Mouse (Mus musculus) retina, postnatal 7 days (tissue): ENCODE measurements around the gene Olfr1337.
"Not testable (repeated sequence)": the region's sequence is repeated elsewhere in the genome, so short reads cannot be mapped to it uniquely, and the experiment has no call there.

ENCODE experiments used
- DNase-seq: peaks from one replicate; pipeline ENCODE4 v3.0.0-alpha.2; 2012; ENCODE audit warnings: low read depth, low spot score

Gene Olfr1337

GRCm38 (mm10) chr4:118782486-118782885 lies at the start of gene Olfr1337:
TSS of gene Olfr1337 (minus strand) at chr4:118782586.
- no peak for DNase-seq

GRCm38 (mm10) chr4:118818921-118819320 lies 36.5 kb upstream of the Olfr1337 start:
- DNase-seq, result no peak

GRCm38 (mm10) chr4:118809844-118810243 lies 27.5 kb upstream of the Olfr1337 start, which contains the start of gene Olfr1335:
TSS of gene Olfr1335 (minus strand) at chr4:118809944.
- DNase-seq, result no peak

- not testable (repeated sequence) for DNase-seq
Observed at GRCm38 (mm10) chr4:118792796-118793195, 10.4 kb upstream of the Olfr1337 start.

- DNase-seq, result no peak
Observed at GRCm38 (mm10) chr4:118758637-118759036, 23.7 kb downstream of the Olfr1337 start, which contains the start of gene Olfr1338. TSS of gene Olfr1338 (minus strand) at chr4:118758737.

GRCm38 (mm10) chr4:118741881-118742280 lies 40.5 kb downstream of the Olfr1337 start:
- DNase-seq, result no peak

- no peak for DNase-seq
Observed at GRCm38 (mm10) chr4:118740988-118741698, 41.2 kb downstream of the Olfr1337 start.

GRCm38 (mm10) chr4:118739574-118739973 lies 42.8 kb downstream of the Olfr1337 start:
- DNase-seq, result no peak

- DNase-seq, result no peak
Observed at GRCm38 (mm10) chr4:118731875-118732274, 50.5 kb downstream of the Olfr1337 start, which contains the start of gene Olfr1339. TSS of gene Olfr1339 (plus strand) at chr4:118732175.
